Mouse (Mus musculus) heart, adult 11 months (tissue): ENCODE results near the gene Snapc4.
A peak's percentile ranks its signal among the peaks of the same experiment; 100 is the strongest.

Source experiments
- DNase-seq: peaks from one replicate; pipeline ENCODE4 v3.0.0; 2022

Snapc4 gene

DNA sequence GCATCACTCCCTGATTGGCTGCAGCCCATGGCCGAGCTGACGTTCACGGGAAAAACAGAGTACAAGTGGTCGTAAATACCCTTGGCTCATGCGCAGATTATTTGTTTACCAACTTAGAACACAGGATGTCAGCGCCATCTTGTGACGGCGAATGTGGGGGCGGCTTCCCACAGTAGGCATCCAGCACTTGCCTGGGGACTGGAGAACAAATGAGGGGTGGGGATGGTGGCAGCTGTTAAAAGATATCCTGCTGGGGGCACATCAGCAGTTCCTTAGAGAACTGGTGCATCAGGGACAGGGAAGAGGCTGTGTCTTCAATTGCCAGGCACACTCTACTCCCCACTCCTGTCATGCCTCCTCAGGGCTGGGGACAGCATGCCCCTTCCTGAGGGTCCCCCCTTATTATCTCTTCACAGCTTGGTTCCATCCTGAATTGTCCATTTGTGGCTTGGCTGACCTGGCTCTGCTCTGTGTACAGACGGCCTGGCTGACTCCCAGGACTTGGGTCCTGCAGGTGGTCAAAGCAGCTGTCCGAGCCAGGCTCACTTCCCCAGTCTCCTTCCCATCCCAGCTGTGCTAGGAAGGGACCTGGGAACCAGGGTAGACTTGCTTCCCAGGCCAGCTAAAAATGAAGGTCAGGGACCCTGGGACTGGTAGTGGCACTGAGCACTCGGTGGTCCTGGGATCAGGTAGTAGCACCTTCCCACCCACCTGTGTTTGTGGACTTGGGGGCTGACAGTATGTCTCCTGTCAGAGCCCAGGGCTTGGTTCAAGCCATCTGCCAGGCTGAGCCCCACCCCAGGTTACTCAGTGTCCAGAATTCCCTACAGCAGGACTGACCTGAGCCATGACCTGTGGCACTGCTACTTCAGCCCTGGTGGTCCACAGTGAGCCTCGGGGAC is 41.9 kb downstream of the Snapc4 start:
- no peak for DNase-seq

DNA sequence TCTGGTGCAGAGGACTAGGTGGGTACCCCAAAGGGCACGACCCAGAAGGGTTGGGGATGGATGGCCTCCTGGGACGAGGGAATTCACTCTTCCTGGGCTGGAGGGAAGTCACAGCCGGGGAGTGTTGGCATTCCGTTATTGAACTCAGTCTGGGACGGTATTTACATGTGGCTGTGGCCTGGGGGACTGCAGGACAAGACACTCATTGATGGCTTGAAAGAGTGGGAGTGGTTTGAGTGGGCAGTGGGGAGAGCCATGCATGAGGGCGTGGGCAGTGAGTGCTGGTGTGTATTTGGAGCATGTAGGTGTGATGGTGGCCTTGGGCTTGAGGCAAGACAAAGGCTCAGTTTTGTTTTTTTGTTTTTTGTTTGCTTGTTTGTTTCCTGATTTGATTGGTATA is 49.8 kb downstream of the Snapc4 start:
- no peak for DNase-seq

DNA sequence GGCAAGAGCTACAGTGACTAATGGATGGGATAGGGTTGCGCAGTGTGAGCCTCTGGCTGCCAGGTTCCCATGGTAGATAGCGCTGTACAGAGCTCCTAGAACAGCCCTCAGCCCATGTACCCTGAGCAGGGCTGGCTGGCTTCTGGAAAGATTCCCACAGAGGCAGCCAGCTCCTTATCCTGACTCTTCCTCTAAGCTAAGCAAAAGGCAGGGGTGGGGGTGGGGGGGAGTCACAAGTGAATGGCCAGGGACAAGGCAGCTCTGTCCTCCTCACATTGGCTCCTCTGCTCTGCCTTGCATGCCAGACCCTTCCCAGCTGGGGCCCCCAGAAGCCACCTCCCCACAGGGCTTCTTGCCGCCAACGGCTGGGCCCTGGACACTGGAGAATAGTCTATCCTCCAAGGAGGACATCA is 50.4 kb downstream of the Snapc4 start:
- DNase-seq = peak; percentile 93

DNA sequence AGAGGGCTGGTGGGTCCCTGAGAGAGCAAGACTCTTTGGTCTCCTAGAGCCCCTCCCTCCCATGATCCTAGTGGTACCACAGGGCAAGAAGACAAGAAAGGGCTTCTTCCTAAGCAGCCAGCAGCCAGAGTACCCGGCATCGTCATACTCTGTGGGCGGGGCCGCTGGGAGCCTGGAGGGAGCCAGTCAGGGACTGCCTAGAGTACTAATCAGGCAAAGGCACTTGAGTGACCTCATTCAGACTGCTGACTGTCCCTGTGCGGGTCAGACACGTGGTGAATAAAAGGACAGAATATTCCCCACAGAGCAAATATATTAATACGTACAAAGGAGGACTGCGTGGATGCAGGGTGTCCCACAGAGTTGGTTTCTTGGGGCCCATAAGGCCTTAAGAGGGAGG is 51.1 kb downstream of the Snapc4 start:
- peak; percentile 99 for DNase-seq

DNA sequence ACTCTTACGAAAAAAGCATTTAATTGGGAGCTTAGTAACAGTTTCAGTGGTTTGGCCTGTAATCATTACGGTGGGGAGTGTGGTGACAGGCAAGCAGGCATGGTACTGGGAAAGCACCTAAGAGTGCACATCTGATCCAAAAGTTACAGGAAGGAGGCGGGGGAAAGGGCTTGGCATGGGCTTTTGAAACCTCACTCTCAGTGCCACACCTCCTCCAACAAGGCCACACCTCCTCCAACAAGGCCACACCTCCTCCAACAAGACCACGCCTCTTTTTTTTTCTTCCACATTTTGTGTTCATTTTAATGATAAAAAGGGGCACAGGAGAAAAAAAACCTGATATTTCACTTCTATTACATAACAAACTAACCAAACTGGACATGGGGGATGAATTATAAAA is 52.6 kb downstream of the Snapc4 start:
- no peak for DNase-seq

DNA sequence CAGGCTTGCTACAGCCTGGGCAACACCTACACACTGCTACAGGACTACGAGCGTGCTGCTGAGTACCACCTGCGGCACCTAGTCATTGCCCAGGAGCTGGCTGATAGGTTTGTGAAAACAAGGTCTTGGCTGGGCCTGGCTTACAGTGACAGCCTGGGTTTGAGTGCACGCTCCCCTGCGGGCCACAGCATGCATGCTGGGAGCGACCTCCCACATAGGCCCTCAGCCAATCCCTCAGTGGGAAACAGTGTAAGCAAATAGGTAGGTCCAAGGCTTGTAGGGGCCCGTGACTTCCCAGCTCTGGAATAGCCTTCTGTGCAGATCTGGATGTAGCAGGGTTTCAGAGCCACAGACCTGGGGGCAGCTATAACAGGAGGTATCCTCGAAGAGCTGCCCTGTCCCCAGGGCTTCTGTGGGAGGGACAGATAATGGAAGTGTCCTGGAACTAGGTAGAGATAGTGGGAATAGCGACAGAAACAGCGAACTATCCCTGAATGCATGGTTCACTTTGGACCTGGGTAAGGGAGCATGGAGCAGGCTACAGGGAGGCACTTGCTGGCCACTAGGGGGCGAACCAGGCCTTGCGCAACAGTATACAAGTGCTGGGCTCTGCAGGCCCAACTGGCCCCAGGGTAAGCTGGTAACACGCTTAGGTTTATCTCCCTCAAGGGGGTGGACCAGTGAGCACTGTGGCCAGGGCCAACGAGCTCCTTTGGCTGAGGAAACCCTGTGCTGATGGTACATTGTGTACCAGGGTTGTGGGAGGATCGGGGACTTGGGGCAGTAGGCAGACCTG is 54.9 kb downstream of the Snapc4 start:
- DNase-seq = peak; percentile 96

DNA sequence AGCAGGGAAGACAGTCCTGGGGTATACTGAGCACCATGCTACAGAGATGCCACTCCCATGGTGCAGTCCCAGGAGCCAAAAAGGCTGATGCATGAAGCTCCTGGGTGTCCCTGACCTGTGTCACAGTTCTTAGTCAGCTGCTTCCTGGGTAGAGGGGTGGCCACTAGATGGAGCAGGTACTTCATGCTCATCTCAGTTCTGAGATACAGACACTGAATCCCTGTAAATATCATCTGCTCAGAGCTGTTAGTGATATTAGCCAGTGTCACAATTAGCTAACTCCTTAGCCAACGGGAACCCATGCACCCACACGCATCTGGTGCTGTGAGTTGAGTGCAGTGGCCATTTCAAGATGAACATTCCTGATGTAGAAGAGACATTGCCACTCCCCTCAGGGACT is 55.5 kb downstream of the Snapc4 start:
- DNase-seq = peak; percentile 94

DNA sequence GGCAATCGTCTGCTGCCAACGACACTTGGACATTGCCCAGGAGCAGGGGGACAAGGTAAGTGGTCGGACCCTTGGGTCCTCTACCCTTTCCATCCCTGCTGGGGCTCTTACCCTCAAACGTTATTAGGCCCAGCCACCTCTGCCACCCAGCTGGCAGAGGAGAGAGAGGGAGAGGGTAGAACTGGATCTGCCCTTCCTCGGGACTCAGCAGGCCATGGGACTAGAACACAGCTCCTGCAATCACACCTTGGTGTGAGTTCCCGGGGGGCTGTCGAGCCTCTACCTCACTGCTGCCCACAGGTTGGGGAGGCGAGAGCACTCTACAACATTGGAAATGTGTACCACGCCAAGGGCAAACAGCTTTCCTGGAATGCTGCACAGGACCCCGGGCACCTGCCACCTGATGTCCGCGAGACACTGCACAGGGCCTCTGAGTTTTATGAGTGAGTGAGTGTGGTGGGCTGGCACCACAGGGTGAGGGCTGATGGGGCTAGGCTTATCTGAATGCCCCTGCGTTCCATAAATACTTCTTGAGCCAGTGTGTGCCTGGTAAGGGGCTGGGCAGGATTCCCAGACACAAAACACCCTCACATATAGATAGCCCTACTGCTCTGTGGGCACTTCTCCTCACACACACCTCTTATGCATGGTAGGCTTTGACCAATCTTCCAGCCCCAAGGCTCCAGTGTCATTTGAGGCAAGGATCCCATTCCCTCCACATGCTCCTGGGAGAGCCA is 56.7 kb downstream of the Snapc4 start:
- peak; percentile 91 for DNase-seq

DNA sequence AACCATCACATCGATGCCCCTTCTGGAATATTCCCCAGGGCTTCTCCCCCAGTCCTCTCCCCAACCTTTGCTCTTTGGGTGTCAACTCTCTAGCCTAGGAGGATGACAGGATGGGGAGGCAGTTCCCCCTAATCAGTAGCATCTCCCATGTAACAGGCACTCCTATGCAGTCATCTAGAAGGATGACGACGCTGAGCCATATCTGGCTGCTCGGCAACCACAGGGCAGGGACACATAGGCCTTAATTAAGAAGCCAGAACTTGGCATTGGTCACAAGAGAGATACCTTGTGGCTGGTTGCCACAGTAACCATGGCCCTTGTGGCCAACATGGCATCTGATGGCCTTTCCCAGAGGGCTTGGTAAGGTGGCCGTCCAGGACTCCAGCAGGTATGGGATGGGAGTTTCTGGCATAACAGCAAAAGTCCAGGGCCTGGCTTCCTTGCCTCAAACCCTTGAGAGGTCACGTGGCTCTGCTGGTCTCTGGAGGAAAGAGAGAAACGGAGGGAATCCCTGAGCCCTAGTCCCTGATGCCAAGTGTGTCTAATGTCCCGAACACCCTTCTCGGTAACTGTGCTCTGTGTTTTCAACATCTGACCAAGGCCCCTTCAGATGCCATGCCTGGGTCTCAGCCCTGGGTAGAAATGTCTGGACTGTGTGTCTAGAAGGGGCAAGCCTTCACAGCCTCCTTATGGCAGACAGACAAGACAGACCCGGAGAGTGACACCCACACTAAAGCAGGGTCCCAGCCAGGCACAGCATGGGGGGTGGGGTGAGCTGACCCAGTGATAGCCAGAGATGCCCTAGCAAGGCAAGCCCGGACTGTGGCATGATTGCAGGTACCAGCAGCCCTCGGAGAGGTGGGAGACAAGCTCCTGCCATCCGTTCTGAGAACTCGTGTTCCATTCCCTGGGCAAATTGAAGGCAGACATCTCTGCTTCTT is 59.9 kb downstream of the Snapc4 start:
- DNase-seq = peak; percentile 91

DNA sequence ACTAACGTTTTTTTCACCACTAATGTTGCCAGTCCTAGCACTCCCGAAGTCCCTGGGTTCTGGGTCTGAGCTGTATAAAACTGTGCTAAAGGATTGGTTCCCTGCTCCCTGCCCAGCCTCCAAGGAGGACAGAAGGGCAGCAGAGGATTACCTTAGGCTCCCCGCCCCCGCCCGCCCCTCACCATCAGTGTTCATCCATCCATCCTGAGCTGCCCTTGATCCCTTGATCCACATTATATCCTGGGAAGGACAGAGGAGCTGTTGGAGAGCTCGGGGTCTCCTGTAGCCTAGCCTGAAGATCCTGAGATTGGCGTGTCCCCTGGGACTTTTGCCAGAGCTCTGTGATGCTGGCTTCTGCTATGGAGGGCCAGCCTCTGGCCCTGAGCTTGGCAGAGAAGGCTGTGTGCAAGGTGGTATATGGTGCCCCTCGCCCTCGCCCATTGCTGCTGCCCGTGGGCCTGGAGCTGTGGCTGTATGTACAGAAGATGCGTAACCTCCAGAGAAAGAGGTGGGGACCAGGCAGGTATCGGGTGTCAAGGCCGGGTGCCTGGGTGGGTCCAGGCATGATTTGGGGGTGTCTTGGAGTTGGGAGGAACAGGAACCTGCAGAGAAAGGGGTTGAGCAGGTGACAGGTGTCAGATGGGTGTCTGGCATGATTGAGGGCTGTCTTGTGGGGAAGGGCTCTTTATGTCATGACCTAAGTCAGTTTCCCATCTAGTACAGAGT is 60.8 kb downstream of the Snapc4 start:
- DNase-seq = peak; percentile 90

DNA sequence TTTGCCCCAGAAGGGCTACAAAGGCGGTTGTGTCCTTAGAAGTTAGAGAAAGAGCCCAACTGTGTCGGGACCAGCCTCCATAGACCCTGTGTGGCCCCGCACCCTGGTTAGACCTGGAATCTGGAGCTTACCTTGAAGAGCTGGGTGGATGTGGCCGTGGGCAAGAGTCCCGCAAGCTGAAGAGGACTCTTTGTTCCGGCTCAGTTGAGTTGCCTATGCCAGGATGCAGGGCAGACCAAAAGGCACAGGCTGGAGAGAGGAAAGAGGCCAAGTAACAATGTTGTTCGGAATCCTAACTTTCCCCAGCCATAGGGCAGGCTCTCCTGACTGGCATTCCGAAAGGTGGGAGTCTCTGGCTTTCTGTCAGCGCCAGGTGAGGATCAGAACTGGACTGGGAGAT is 61.3 kb downstream of the Snapc4 start:
- DNase-seq = no peak

DNA sequence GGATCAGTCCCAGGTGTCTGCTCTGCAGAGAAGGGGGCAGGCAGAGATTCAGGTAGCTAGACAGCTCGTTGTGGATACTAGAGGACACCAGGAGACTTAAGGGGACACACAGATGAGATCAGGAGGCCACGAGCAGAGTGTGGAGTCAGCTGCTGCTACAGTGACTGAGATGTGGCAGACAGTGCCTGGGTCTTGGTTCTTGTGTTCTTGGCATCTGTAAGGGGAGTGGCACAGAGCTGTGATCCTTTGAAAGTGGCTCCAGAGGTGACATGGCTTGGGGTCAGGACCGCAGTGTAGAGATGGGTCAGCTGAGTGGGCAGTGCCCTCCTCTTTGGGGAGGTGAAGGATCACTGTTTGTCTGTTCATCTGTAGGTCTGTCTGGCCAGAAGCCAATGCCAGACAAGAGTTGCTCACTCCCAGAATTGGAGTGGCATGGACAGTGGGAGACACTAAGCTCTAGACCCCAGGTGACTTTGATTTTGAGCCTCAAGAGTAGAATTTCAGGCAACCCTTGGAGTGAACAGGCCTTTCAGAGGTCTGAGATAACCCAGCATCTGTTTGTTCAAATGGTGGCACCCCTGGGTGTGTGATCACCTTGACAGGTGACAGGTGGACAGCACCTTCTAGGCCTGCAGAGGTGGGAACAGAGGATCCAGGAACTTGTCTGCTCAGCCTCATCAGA is 62.3 kb downstream of the Snapc4 start:
- peak; percentile 92 for DNase-seq

DNA sequence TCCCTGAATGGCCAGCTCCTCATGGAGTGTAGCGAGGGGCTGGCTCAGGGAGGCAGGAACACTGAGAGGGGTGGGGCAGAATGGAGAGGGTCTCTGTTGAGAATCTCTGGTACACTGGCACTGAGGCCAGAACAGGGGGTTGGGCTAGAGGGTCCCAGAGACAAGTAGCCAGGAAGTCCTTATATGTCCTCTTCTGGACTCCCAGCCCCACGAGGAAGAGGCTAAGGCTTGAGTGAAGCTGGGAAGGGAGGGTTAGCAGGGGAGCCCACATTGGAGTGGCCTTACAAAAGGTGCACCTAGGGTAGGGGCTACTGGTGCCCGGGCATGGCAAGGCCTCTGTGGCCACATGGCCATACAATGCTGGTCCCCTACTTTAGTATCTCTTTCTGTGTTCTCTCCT is 63.1 kb downstream of the Snapc4 start:
- peak; percentile 90 for DNase-seq

DNA sequence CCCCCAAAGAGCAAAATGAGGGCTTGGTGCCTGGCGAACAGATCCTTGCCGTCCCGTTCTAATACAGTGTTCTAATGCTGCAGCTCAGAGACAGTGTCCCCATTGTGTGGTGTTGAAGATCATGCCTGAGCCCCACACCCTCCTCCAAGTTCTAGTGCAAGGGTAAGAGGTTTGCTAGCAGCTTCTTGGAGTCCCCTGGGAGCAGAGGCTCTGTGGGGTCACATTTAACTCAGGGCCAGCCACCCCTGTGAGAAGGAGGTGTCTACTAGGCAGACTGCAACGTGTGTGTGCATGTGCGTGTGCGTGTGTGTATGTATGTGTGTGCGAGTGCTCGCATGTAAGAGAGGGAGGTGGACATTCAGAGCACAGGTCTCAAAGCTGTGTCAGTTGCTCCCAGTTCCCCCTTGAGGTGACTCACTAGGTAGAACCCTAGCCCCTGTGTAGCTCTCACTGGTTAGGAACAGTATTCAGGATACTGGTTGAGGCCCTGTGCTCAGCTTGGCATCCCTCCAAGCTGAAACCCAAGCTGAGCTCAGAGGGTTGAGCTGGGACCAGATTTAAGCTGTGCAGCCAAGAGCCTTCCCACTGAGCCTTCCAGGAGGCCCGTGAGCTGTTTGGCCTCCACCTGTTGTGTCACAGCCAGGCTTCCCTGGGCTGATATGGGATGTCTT is 63.7 kb downstream of the Snapc4 start:
- peak; percentile 93 for DNase-seq

DNA sequence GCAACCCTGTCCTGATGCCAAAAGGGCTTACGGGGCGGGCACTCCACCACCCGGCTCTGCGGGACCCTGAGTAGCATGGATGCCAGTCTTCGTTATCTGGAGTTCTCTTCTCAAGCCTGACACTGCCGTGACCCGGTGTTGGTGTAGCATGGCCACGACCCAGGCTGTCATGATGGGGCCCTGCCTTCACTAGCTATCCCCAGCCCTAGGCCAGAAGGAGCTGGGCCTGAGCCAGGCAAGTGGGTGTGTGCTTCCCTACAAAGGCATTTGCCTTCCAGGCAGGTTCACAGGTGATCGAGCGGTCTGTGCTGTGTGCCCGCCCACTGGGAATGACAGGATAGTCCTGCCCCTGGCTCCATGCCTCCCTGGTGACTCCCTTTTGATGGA is 64.5 kb downstream of the Snapc4 start:
- peak; percentile 98 for DNase-seq

DNA sequence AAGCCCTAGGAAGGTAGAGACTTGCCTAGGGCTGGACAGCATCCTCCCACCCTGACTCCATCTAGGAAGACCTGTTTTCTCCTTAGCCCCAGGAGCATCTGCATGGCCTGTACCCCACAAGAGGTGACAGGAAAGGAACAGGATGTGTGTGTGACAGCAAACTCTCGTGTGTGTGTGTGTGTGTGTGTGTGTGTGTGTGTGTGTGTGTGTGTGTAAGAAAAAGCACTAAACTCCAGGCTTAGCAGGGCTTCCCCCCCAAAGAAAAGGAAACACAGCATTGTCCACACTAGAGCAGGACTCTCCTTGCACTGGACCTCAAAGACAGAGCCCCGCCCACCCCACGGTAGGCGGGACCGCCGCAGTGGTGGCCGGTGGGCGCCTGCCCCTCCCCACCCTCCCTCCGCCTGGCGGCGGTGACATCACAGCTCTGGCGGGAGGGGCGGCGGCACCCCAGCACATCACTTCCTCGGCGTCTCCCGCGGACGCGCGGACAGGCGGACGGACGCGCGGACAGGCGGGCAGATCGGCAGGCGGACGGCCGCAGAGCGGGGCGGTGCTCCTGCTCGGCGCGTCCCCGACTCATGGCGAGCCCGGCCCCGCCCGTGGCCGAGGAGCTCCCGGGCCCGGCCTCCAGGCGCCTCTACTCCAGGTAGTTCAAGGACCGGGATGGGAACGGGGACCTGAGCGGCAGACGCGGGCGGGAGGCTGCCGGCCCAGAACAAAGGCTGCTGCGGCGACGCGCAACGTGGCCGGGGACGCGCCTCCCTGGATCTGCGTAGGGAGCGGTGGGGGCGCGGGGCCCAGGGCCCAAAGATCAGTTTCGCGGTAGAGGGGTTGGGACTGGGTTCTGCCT is 65.2 kb downstream of the Snapc4 start, which contains the start of gene Gpsm1:
Gpsm1 (plus strand) TSS at position 444 of the 853 bp plus-strand sequence.
- DNase-seq = peak; percentile 99

DNA sequence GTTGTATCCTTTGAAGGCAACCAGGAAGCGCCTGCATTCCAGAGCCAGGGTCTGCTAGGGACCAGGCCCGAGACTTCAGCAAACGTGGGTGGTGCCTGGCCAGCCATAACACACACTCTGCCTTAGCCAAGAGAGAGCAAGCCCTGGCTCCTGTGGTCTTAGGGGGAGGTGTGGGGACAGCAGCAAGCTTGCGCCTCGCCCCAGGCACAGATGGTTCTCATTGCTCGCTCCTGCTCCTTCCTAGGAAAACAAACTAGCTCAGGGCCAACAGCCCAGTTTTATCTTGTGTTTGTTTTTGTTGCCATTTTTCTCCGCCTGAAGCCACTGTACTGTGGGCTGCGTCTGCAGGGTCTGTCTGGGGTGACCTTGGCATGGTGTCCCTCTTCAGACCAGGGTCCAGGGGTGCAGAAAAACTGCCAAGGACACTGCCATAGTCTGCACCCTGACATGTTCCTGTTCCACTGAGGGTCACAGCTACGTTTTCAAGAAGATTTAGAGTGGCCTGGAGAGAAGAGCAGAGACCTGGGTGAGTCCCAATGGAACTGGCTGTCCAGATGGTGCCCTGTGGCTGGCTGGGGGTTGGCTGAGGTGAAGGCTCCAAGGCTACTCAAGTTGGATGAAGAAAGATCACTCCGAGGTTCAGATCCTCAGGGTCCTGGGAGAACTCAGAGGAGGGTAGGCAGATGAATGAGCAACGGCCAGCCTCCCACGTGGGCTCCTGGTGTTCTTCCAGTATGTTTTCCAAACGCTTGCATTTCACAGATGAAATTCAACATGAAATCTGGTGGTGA is 66.0 kb downstream of the Snapc4 start:
- peak; percentile 99 for DNase-seq

DNA sequence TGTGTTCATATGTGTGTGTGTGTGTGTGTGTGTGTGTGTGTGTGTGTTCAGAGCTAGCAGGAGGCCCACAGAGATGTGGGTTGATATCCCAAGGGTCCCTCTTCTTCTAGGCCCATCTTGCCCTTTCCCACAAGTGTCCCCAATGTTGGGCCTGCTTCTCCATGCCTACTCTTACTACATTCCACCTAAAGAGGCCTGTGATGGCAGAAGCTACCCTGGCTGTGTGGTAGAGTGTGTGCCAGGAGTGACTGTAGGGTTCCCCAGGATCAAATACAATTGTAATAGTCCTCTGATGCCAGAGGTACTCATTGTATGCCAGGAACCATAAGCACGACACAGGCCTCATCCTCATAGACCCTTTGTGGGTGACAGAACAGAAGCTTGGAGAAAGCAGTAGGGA is 67.1 kb downstream of the Snapc4 start:
- no peak for DNase-seq
